Mouse (Mus musculus) bone marrow macrophage, adult 2 months (primary cell): ENCODE data around the gene Slc46a3.

Source experiments
- CTCF ChIP-seq: IDR thresholded peaks from 2 replicates; pipeline ENCODE4 v1.5.1; 2012; ENCODE audit warnings: low read depth, mild to moderate bottlenecking, low read length, moderate library complexity
- POLR2A ChIP-seq: IDR thresholded peaks from 2 replicates; pipeline ENCODE4 v1.6.1; 2012; ENCODE audit warnings: mild to moderate bottlenecking, low read depth, low read length, borderline replicate concordance

DNA sequence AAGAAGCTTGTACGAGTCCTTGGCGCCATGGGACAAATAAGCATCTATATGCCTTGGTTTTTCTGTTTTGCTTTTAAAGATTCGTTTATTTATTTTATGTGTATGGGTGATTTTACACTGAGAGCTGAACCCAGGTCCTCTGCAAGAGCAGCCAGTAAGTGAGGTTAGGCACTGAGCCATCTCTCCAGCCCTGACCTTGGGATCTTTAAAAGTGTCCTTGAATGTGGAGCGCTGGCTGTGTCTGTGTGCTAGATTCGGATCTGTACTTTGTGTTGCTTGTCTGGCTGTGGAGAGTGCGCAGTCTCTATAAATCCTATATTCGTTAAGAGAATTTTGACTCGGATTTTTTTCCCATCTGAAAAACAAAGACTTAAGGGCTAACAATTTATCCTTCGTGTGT lies 21.6 kb upstream of the Slc46a3 start:
- TF ChIP-seq CTCF (no peak), POLR2A (no peak)
